Mouse (Mus musculus): ENCODE results near the gene Ghitm.

- TF ChIP-seq MAFK (IDR thresholded peaks at IDR 0.05; ENCODE audit: insufficient read depth, low read depth, low read length) = no peak
- TF ChIP-seq CHD2 (IDR thresholded peaks at IDR 0.05; ENCODE audit: low read depth, low read length) = no peak
- no peak for TF ChIP-seq ZNF384 (IDR thresholded peaks at IDR 0.05; ENCODE audit: low read depth, low read length)
- TF ChIP-seq HCFC1 (IDR thresholded peaks at IDR 0.05; ENCODE audit: borderline replicate concordance, insufficient read depth, low read length) = no peak
- no peak for TF ChIP-seq ZC3H11A (IDR thresholded peaks at IDR 0.05; ENCODE audit: borderline replicate concordance, low read depth, low read length)
Observed at GRCm38 (mm10) chr14:37163277-37163956, 28.3 kb upstream of the Ghitm start.
